In genomic region chr15:89264485-89264884, GRCm38 (mm10) we compare ENCODE assay signal across 27 mouse cellular contexts. TPM values are rescaled to one million over a fixed set of nuclear protein-coding genes. Genes with fewer than 3 reads are reported as not detected.
DNase-seq lines count a peak whose midpoint lies in the region; ATAC-seq and TF ChIP-seq lines count a peak whose summit lies in the region.
"Had no signal": no experiment of that assay in that cellular context is flagged by ENCODE, and none has a peak within 500 bp of the region (broad histone marks: within the 10 kb centered on the region; RNA-seq: fewer than 3 reads in every experiment).

No protein-coding gene starts in this region.

- H3K36me3 ChIP-seq in intestine, postnatal 0 days (ENCODE audit: control insufficient read depth, insufficient read depth), result peaks cover 34% of the 10 kb centered on the region
- 0 out of 2 replicates have a peak, but pooled peaks cover 2% of the 10 kb centered on the region for H3K36me3 ChIP-seq in liver, embryonic 11.5 days (ENCODE audit: control insufficient read depth, insufficient read depth, low read length)

- ATAC-seq in intestine, postnatal 0 days, result no peak
- no peak for ATAC-seq in liver, embryonic 11.5 days (replicated peaks; ENCODE audit: low FRiP score)
- ATAC-seq: activated CD4-positive, CD25-positive, alpha-beta regulatory T cell, adult 4 months; CD4-positive, CD25-positive, alpha-beta regulatory T cell, adult 4 months; Patski had no signal

- H3K27ac ChIP-seq in layer of hippocampus, adult 2 months, result peak overlapping the region; percentile 68; the same call in 1 of the 2 replicates
- no peak overlapping the region for H3K27ac ChIP-seq in intestine, postnatal 0 days (ENCODE audit: low read depth, low read length)
- H3K27ac ChIP-seq in liver, embryonic 11.5 days (ENCODE audit: low read depth, low read length), result no peak overlapping the region

- no peak for TF ChIP-seq CTCF in layer of hippocampus, adult 2 months (conservative IDR thresholded peaks at IDR 0.05)
- TF ChIP-seq CTCF in intestine, postnatal 0 days (IDR thresholded peaks at IDR 0.05; ENCODE audit: low read depth), result no peak

- no peak overlapping the region for H3K4me3 ChIP-seq in layer of hippocampus, adult 2 months
- H3K4me3 ChIP-seq in intestine, postnatal 0 days (ENCODE audit: low read depth, low read length), result no peak overlapping the region
- no peak overlapping the region for H3K4me3 ChIP-seq in liver, embryonic 11.5 days (ENCODE audit: low read depth, low read length)

- no peaks in the 10 kb centered on the region for H3K9me3 ChIP-seq in intestine, postnatal 0 days (ENCODE audit: control insufficient read depth)
- H3K9me3 ChIP-seq in liver, embryonic 11.5 days (ENCODE audit: control insufficient read depth, low read length), result no peaks in the 10 kb centered on the region
- H3K9me3 ChIP-seq: G1E had no signal

- H3K4me1 ChIP-seq in intestine, postnatal 0 days (replicated peaks; ENCODE audit: control insufficient read depth, insufficient read depth, low read length), result no peaks in the 10 kb centered on the region
- no peaks in the 10 kb centered on the region for H3K4me1 ChIP-seq in liver, embryonic 11.5 days (replicated peaks; ENCODE audit: control insufficient read depth, insufficient read depth, low read length)

- H3K27me3 ChIP-seq in intestine, postnatal 0 days (replicated peaks; ENCODE audit: control insufficient read depth, insufficient read depth, low read length), result no peaks in the 10 kb centered on the region
- H3K27me3 ChIP-seq in liver, embryonic 11.5 days (replicated peaks; ENCODE audit: control insufficient read depth, insufficient read depth, low read length), result no peaks in the 10 kb centered on the region
- H3K27me3 ChIP-seq: CH12.LX, Patski had no signal

- no peak overlapping the region for H3K9ac ChIP-seq in intestine, postnatal 0 days (ENCODE audit: low read depth, low read length)
- no peak overlapping the region for H3K9ac ChIP-seq in liver, embryonic 11.5 days (ENCODE audit: low read depth, low read length)

- no peak overlapping the region for H3K4me2 ChIP-seq in intestine, postnatal 0 days (replicated peaks; ENCODE audit: low read depth)
- no peak overlapping the region for H3K4me2 ChIP-seq in liver, embryonic 11.5 days

- no peak for DNase-seq in layer of hippocampus, adult 2 months (ENCODE audit: low spot score in 2 of 2)
- DNase-seq in layer of hippocampus, postnatal 14 days (ENCODE audit: low spot score in 2 of 2), result no peak
- peak; percentile 47 for DNase-seq in 3T3-L1 (ENCODE audit: low read depth, low spot score)
- DNase-seq in NIH3T3 (ENCODE audit: low read depth), result peak; percentile 63
- DNase-seq in brain, adult 2 months (ENCODE audit: low read depth, low spot score), result peak; percentile 61
- no peak for DNase-seq in liver, embryonic 11.5 days (ENCODE audit: low spot score)
- no peak for DNase-seq in cerebellum, adult 8-10 months
- DNase-seq: adrenal gland, adult 2 months; adrenal gland, adult 8-10 months; adrenal gland, postnatal 10 days; adrenal gland, postnatal 14 days; adrenal gland, postnatal 25 days; adrenal gland, postnatal 36 days; B cell, adult 2 months; cerebellum, adult 11 months; cerebellum, adult 11-12 months; cerebellum, adult 18-20 months; cerebellum, adult 2 months; cerebellum, adult 9-10 months had no signal

- 82% methylated on average over 5 of the region's 5 CpGs for WGBS in intestine, postnatal 0 days
- 83% methylated on average over 5 of the region's 5 CpGs for WGBS in liver, embryonic 11.5 days

RNA-seq across cellular contexts. Expression of gene Sbf1, which starts 50.6 kb away (rescaled TPM):
- 100 to 1,000 TPM; 356 to 361 TPM for total RNA-seq in layer of hippocampus, adult 2 months (2021)
- total RNA-seq in layer of hippocampus, postnatal 14 days (2021), result 100 to 1,000 TPM; 248 to 274 TPM
- polyA plus RNA-seq in intestine, postnatal 0 days (2015; fragmentation: Nextera tagmentation; extraction: Ambion mirVana), result 22.2 and 24.2 TPM in 2 replicates
- 51.4 and 52.2 TPM in 2 replicates for polyA plus RNA-seq in liver, embryonic 11.5 days (2014; fragmentation: Nextera tagmentation; extraction: Ambion mirVana)

RNA-seq across cellular contexts. Expression of gene Ppp6r2, which starts 53.1 kb away (rescaled TPM):
- total RNA-seq in layer of hippocampus, adult 2 months (2021), result 100 to 1,000 TPM; 170 to 172 TPM
- total RNA-seq in layer of hippocampus, postnatal 14 days (2021), result 100 to 1,000 TPM; 157 to 167 TPM
- 17.7 and 21.3 TPM in 2 replicates for polyA plus RNA-seq in intestine, postnatal 0 days (2015; fragmentation: Nextera tagmentation; extraction: Ambion mirVana)
- polyA plus RNA-seq in liver, embryonic 11.5 days (2014; fragmentation: Nextera tagmentation; extraction: Ambion mirVana), result 25.0 and 31.6 TPM in 2 replicates

RNA-seq across cellular contexts. Expression of gene Adm2, which starts 58.0 kb away (rescaled TPM):
- total RNA-seq in layer of hippocampus, adult 2 months (2021), result not detected
- total RNA-seq in layer of hippocampus, postnatal 14 days (2021), result not detected
- 0.14 TPM in 1 of 2 replicates, not detected in the other for polyA plus RNA-seq in intestine, postnatal 0 days (2015; fragmentation: Nextera tagmentation; extraction: Ambion mirVana)
- polyA plus RNA-seq in liver, embryonic 11.5 days (2014; fragmentation: Nextera tagmentation; extraction: Ambion mirVana), result 6.6 and 7.0 TPM in 2 replicates
- total RNA-seq: adrenal gland, adult 18-20 months; adrenal gland, adult 2 months; adrenal gland, adult 8-10 months; adrenal gland, postnatal 10 days; adrenal gland, postnatal 14 days; adrenal gland, postnatal 25 days; adrenal gland, postnatal 36 days; G1E had no signal
- polyA plus RNA-seq: activated CD4-positive, CD25-positive, alpha-beta regulatory T cell, adult 4 months; brain, embryonic 14.5 days; CD4-positive, CD25-positive, alpha-beta regulatory T cell, adult 4 months; cerebellum, adult 2 months had no signal

Comparison
In these comparisons a context has a peak if more than half of its experiments do, and no peak if none do; other contexts are left out.
1. DNase-seq: peak in 3T3-L1 (single experiment), NIH3T3 (single experiment) and brain, adult 2 months (single experiment); none in layer of hippocampus, adult 2 months (0 of 2), layer of hippocampus, postnatal 14 days (0 of 2), liver, embryonic 11.5 days (single experiment) and cerebellum, adult 8-10 months (single experiment).